Mouse (Mus musculus) left cerebral cortex, postnatal 36 days (tissue): ENCODE data around the gene Id1. TPM values are rescaled to one million over a fixed set of nuclear protein-coding genes. Genes with fewer than 3 reads are reported as not detected.

ENCODE experiments used
- DNase-seq, 2 experiments: peaks; one replicate each; pipeline ENCODE4 v3.0.0; 2021 to 2022; ENCODE audit warnings: low spot score in 2 of 2, mixed read lengths in 1 of 2
- intact Hi-C: fragments of 180-260 bp; cut with DNase I; formaldehyde crosslinking; loops from one replicate; pipeline ENCODE4 v1.15.1; 2025
- total RNA-seq, 2 experiments: library from RNA; stranded (reverse); gene quantifications; 2 replicates each; pipeline ENCODE4 v1.2.3; 2021

Id1 gene
- total RNA-seq, 2 experiments from 2014 or later = 22.9 to 23.9 TPM

GRCm38 (mm10) chr2:152739842-152740260, 3.8 kb downstream of the Id1 start:
- DNase-seq = no peak
- intact Hi-C loops = loop anchor here (5.0 kb wide), 2 partner anchors 37 to 43 kb away; no protein-coding TSS in a partner anchor

DNA sequence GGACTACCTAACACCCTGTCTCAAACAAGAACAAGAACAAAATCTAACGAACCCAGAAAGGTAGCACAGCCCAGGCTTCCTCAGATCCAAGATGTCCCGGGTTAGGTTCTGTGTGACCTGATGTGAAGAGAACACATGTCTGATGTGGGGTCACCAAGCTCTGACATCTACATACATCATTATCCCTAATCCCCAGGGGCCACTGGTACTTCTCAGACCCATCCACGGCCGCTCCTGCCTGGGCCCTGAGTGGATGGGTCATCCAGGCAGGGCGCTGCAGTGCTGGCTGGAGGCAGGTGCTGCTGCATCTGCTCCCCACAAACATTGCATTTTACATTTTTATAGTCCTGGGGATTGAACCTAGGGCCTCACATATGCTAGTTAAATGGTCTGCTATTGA, 4.4 kb downstream of the Id1 start:
- no peak for DNase-seq
- intact Hi-C loops = no loop called here

DNA sequence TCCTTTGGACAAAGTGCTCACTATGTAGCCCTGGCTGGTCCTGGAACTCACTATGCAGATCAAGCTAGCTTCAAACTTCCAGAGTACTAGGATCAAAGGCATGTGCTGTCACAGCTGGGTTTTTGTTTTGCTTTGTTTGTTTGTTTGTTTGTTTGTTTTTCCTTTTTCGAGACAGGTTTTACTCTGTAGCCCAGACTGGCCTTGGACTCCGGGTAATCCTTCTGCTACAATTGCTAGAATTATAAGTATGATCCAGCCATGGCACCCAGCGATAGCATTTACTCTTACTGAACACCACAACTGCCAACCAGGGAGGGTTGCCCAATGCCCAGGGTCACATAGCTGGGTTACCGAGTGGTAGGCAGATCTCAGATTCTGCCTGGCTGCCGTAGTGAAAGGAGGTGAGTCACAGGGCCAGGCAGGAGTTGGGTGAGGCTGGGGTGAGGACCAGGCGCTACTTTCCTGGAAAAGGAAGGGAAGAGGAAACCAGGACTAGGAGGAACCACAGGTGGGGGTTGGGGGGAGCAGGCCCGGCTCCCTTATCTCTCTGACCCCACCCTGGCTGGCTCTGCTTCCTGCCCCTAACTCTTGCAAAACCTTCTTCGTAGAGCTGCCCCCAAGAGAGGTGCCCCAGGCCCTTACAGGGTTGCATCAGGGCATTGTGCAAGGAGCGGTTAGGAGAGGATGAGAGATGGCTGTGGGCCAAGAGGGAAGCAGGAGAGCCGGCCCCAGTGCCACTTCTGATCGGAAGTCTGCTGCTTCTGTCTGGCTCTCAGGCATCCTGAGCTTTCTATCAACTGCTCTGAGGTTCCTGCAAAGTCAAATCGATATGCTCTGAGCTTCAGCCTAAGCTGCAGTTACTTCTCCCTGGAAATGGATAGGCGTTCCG, 5.3 kb downstream of the Id1 start:
- DNase-seq = no peak
- intact Hi-C loops = no loop called here

GRCm38 (mm10) chr2:152742435-152742834, 6.4 kb downstream of the Id1 start:
- intact Hi-C loops = no loop called here
- no peak for DNase-seq

DNA sequence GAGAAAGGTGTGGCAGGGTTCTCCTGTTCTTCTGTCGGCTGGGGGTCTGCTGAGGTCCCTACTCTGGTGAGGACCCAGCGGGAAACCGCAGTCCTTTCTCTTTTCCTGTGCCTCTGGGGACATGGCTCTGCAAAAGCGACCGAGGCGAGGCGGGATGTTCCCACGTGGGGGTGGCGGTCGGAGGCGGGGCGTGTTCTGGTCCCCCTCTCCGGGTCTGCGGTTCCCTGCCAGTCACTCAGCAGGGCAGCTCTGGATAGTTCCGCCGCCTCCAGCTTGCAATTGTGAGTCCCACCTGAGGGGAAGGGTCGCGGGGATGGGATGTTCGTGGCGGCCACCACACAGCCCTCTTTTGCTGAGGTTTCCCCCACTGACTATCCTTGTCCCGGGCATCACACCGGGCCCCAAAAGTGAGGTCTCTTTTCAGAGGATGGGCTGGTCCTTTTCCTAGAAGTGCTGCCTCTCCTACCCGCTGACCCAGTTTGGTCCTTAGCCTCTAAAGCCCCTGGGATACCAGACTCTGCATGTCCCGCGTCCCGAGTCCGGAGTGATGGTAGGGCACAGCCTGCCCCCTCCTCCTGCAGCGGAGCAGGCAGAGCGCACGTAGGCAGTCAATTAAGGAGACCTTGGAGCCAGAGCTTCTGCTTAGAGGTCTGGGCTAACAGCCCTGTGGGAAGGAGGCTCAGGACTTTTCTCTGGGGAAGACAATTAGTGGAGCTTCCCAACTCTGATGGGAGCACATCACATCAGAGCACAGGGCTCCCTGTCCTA, 18.1 kb downstream of the Id1 start, which contains the start of gene Cox4i2:
Gene Cox4i2, plus strand, starts transcription at position 230 of the 768 bp plus-strand sequence.
- DNase-seq = no peak
- intact Hi-C loops = no loop called here

DNA sequence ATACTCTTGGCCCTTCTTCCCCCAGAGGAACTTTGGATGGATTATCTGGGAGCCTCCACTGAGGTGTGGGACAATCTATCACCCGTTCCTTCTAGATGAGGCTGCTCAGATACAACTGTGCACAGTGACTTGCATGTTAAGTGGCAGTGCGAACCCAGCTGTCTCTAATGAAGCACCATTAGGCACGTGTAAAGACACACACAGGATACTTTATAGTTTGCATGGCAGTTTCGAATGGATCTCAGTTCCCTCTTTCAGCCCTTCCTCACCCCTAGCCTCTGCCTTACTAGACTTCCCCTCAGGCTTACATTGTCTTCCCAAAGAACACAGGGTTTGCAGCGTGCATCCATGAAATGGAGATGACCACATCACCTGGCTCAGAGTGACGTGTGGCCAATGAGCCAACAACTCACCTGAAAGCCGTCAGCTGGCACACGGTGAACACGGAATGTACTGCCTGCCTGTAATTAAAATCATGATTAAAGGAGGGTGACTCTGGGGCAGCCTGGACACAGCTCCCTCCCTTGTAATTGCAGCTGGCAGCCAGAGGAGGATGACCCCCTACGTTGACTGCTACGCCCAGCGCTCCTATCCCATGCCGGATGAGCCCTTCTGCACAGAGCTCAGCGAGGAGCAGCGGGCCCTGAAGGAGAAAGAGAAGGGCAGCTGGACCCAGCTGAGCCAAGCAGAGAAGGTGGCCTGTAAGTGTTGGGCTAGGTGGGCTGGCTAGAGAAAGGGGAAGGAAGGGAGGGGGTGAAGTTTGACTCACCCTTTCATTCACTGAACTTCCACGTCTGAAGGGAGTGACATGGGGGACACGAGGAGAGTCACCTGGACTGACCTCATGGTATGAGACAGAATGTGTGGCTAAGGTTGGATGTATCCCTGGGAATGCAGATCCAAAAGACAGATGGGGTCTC, 20.7 kb downstream of the Id1 start:
- intact Hi-C loops = no loop called here
- no peak for DNase-seq

DNA sequence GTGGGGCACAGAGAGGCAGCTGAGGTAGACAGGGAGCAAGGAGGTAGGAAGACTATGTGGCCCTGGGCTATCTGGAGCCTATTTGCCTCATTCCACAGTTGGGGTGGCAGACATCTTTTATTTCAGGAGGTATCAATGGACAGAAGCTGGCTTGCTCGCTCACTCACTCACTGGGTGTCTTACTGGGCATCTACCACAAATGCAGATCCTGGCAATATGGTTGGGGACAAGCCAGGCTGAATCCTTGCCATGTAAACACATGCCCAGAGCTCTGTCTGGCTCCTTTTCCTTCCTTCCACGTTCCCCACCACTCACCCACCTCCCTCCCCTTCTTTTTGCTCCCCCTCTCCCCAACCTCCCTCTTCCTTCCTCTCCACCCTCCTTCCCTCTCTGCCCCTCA, 21.4 kb downstream of the Id1 start:
- intact Hi-C loops = no loop called here
- DNase-seq = no peak

DNA sequence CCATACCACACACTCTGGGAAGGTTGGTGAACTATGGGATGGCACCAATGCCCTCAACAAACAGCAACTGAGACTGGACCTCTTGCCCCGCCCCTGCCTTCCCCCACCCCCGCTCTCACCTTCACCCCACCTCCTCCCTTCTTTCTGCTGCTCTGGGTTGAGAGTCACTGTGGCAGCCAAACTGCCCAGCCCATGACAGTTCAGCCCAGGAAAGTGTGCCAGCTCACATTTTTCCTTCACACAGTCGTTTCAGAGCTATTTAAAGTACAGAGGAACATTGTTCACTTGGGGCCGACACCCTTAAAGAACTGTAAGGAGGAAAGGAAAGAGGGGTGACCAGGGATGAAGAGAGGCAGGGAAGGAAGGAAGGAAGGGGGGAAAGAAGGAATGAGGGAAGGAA, 22.3 kb downstream of the Id1 start:
- intact Hi-C loops = no loop called here
- DNase-seq = no peak

GRCm38 (mm10) chr2:152763310-152763709, 27.3 kb downstream of the Id1 start:
- intact Hi-C loops = no loop called here
- DNase-seq = no peak

DNA sequence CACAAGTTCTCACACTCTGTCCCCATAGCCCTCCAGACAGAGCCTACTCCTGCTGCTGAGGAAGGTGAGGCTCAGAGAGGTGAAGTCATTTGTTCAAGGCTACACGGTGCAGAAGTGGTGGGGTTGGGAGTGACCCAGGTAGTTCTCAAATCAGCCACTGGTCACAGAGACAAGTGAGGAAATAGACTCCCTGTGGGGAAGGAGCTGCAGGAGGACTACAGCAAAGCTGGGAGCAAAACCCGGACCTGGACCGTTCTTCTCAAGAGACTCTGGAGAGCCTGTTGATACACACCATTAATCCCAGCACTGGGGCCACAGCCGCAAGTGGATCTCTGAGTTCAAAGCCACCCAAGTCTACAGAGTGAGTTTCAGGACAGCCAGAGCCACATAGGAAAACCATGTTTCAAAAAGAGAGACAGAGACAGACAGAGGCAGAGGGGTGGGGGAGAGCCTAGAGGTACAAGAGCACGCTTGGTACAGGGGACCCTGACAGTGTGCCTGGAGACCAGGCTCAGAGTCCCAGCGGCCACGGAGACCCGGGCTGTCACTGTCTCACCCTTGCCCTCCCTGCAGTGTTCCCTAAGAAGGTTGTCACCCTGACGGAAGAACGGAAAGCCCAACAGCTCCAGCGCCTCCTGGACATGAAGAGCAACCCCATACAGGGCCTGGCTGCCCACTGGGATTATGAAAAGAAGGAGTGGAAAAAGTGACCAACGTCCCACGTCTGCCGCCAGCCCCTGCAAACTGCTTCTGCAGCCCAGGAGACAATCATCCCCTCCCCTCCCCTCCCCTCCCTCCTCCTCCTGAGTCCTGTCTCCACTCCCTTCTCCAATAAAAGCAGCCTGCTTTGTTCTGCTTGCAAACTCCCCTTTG, 28.4 kb downstream of the Id1 start:
- no peak for DNase-seq
- intact Hi-C loops = no loop called here

GRCm38 (mm10) chr2:152765045-152765674, 29.1 kb downstream of the Id1 start:
- intact Hi-C loops = no loop called here
- DNase-seq = no peak

DNA sequence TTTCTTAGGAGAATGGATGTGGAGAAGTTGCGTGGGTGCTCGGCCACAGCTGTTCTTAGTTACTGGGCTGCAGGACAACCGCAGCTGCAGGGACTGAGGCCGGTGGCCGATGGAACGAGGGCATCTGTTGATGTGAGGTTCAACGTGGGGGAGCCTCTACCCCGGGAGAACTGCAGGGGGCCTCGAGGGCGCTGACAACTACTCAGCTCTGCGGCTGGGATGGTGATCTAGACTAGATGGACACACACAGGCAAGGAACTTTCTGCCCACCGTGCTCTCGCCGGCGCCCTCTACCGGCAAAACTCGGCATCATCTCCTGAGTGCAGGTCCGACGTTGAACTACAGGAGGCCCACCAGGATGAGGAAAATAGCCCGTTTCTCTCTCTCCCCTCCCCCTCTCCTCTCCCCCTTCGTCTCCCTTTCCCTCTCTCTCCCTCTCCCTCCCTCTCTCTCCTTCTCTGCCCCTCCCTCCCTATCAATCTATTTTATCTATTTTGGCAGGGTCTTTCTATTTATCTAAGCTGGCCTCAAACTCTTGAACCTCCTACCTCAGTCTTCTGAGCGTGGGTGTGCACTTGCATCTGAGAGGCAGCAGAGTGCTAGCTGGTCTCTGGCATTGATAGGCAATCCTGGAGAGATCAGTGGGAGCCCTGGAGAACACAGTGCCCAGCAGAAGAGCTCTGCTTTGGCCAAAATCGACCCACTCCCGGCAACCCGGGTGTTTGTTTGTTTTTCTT, 30.5 kb downstream of the Id1 start:
- intact Hi-C loops = loop anchor here (1.0 to 2.0 kb wide), 2 partner anchors 64 to 70 kb away; partner anchors contain the start of gene Bcl2l1
- DNase-seq = peak; percentile 73 to 82

GRCm38 (mm10) chr2:152767618-152768271, 31.7 kb downstream of the Id1 start:
- intact Hi-C loops = loop anchor here (2.0 kb wide), 1 partner anchor 63 kb away; the partner anchor contains the start of gene Bcl2l1

DNA sequence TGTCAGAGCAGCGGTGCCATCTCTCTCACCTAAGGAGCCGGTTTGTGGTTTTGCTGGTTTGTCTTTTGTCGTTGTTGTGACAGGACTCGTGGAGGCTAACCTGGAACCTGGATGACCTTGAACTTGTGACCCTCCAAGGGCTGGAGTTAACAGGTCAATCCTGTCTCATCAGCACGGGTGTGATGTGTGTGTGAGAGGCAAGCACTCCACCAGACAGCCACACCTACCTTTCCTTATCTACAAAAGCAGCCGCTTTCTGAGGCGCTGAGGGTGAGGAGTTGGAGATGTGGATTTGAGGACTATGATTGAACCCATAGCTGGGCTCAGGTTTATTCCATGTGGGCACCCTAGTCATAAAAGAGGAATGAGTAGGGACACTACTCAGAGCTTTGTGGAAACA, 33.6 kb downstream of the Id1 start:
- intact Hi-C loops = no loop called here
- no peak for DNase-seq

More at GRCm38 (mm10) chr2:152767618-152768271, 31.7 kb downstream of the Id1 start:
- no peak for DNase-seq

DNA sequence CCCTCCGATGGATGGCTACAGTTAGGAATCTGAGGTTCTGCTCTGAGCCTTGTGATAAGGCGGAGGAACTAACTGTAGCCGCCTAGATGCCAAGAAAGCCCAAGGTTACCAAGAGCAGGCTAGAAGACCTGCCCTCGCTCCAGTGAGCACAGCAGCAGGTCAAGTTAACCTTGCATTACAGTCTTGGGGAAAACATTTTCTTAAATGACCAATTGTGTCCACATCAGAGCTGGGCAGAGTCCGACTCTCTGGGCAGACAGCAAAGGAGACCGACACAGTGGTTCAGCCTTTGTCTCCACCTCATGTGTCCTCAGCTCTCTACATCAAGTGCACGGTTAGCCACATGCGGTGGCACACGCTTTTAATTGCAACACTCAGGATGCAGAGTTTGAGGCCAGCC, 35.5 kb downstream of the Id1 start:
- DNase-seq = no peak
- intact Hi-C loops = no loop called here

GRCm38 (mm10) chr2:152772231-152772630, 36.2 kb downstream of the Id1 start:
- no peak for DNase-seq
- intact Hi-C loops = no loop called here

DNA sequence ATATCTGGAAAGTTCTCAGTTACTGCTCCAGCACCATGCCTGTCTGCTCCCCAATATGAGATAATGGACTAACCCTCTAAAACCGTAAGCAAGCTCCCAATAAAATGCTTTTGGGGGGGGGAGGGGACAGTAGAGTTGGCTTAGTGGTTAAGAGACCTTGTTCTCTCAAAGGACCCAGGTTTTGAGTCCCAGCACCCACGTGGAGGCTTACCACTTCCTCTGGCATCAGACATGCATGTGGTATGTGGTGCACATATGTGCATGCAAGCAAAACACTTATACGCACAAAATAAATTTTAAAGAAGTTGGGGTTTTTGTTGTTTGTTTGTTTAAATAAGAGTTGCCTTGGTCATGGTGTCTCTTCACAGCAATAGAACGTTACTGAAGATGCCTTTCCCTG, 39.3 kb downstream of the Id1 start:
- DNase-seq = no peak
- intact Hi-C loops = loop anchor here (5.0 kb wide), 1 partner anchor 38 kb away; the partner anchor contains the start of gene Id1
